Mouse (Mus musculus) CH12.LX (cell line): ENCODE measurements around the gene Cyp39a1. TPM values are rescaled to one million over a fixed set of nuclear protein-coding genes. Genes with fewer than 3 reads are reported as not detected.

Source experiments
- DNase-seq: peaks from one replicate; pipeline ENCODE4 v3.0.0-alpha.2; 2013; ENCODE audit errors: extremely low read depth
- H3K27ac ChIP-seq: 2 replicates; pipeline ENCODE4 v1.5.1; 2012; ENCODE audit warnings: low read depth, mild to moderate bottlenecking, control low read depth, moderate library complexity; ENCODE audit not compliant: insufficient read depth
- H3K27me3 ChIP-seq: replicated peaks from 2 replicates; pipeline ENCODE3; 2012; ENCODE audit warnings: inconsistent platforms
- H3K36me3 ChIP-seq, 2 experiments: replicated peaks in 1 of 2; 2 replicates each; pipeline versions ENCODE3 to v1.6.1; 2012; ENCODE audit warnings: inconsistent platforms in 1 of 2, low read length in 1 of 2, mild to moderate bottlenecking in 1 of 2, mixed read lengths in 1 of 2, moderate library complexity in 1 of 2; ENCODE audit not compliant: control insufficient read depth in 1 of 2, insufficient read depth in 1 of 2
- H3K4me1 ChIP-seq, 2 experiments: 2 replicates each; pipeline ENCODE4 v1.6.1; 2012; ENCODE audit warnings: inconsistent platforms in 1 of 2, moderate library complexity in 1 of 2; ENCODE audit not compliant: insufficient read depth in 2 of 2, control insufficient read depth in 1 of 2
- H3K4me2 ChIP-seq: 2 replicates; pipeline ENCODE4 v1.6.1; 2012; ENCODE audit warnings: low read depth, mild to moderate bottlenecking, control low read depth; ENCODE audit not compliant: poor library complexity, insufficient read depth, severe bottlenecking
- H3K4me3 ChIP-seq, 3 experiments: fragments of 150-350 bp in 1 of 3; sonication (generic) in 1 of 3; replicated peaks in 1 of 3; 2 replicates each; pipeline versions ENCODE3 to v1.5.1; 2011 to 2012; ENCODE audit warnings: low read depth in 2 of 3, low read length in 2 of 3, mild to moderate bottlenecking in 2 of 3, moderate library complexity in 2 of 3, control low read depth in 1 of 3, improper control_type of control experiment in 1 of 3, inconsistent platforms in 1 of 3, mixed read lengths in 1 of 3; ENCODE audit not compliant: poor library complexity in 1 of 3
- H3K79me2 ChIP-seq: replicated peaks from 2 replicates; pipeline ENCODE4 v1.6.1; 2012; ENCODE audit warnings: mild to moderate bottlenecking, moderate library complexity; ENCODE audit not compliant: control insufficient read depth, poor library complexity, insufficient read depth, severe bottlenecking; ENCODE audit errors: extremely low read depth
- H3K9ac ChIP-seq: 2 replicates; pipeline ENCODE4 v1.6.1; 2012; ENCODE audit warnings: low read depth, mild to moderate bottlenecking, control low read depth, moderate library complexity; ENCODE audit not compliant: insufficient read depth
- H3K9me3 ChIP-seq: replicated peaks from 2 replicates; pipeline ENCODE3; 2012; ENCODE audit warnings: low read length, inconsistent platforms, mixed read lengths
- BHLHE40 ChIP-seq: IDR thresholded peaks from 2 replicates; pipeline ENCODE4 v1.6.1; 2011; ENCODE audit warnings: mild to moderate bottlenecking, low read depth, low read length, improper control_type of control experiment
- E2F4 ChIP-seq: IDR thresholded peaks from 2 replicates; pipeline ENCODE4 v1.6.1; 2011; ENCODE audit warnings: low read depth, low read length, improper control_type of control experiment; ENCODE audit not compliant: insufficient replicate concordance
- ELF1 ChIP-seq: IDR thresholded peaks from 2 replicates; pipeline ENCODE4 v1.6.1; 2014; ENCODE audit warnings: low read depth, mild to moderate bottlenecking, inconsistent platforms, low read length, improper control_type of control experiment
- ETS1 ChIP-seq: conservative IDR thresholded peaks from 2 replicates; pipeline ENCODE4 v1.6.1; 2012; ENCODE audit warnings: low read depth, mild to moderate bottlenecking, inconsistent platforms, low read length, improper control_type of control experiment, moderate library complexity
- HCFC1 ChIP-seq: IDR thresholded peaks from 2 replicates; pipeline ENCODE4 v1.6.1; 2012; ENCODE audit warnings: low read depth, mild to moderate bottlenecking, inconsistent platforms, low read length, improper control_type of control experiment
- JUN ChIP-seq: IDR thresholded peaks from 2 replicates; pipeline ENCODE4 v1.6.1; 2011; ENCODE audit warnings: low read depth, mild to moderate bottlenecking, low read length, improper control_type of control experiment, moderate library complexity; ENCODE audit not compliant: insufficient read depth
- JUND ChIP-seq: conservative IDR thresholded peaks from 2 replicates; pipeline ENCODE4 v1.6.1; 2011; ENCODE audit warnings: low read depth, low read length, improper control_type of control experiment
- MAX ChIP-seq: IDR thresholded peaks from 2 replicates; pipeline ENCODE4 v1.6.1; 2011; ENCODE audit warnings: low read length, improper control_type of control experiment
- MEF2A ChIP-seq: IDR thresholded peaks from 2 replicates; pipeline ENCODE4 v1.6.1; 2014; ENCODE audit warnings: low read depth, mild to moderate bottlenecking, inconsistent platforms, low read length, improper control_type of control experiment, borderline replicate concordance
- MXI1 ChIP-seq: IDR thresholded peaks from 2 replicates; pipeline ENCODE4 v1.6.1; 2011; ENCODE audit warnings: mild to moderate bottlenecking, low read depth, low read length, improper control_type of control experiment
- NRF1 ChIP-seq: IDR thresholded peaks from 2 replicates; pipeline ENCODE4 v1.6.1; 2014; ENCODE audit warnings: low read depth, mild to moderate bottlenecking, inconsistent platforms, low read length, improper control_type of control experiment, moderate library complexity
- POLR2A ChIP-seq: IDR thresholded peaks from 2 replicates; pipeline ENCODE4 v1.6.1; 2011; ENCODE audit warnings: low read depth, mild to moderate bottlenecking, improper control_type of control experiment, low read length
- RCOR1 ChIP-seq: conservative IDR thresholded peaks from 2 replicates; pipeline ENCODE4 v1.6.1; 2012; ENCODE audit warnings: low read depth, mild to moderate bottlenecking, inconsistent platforms, low read length, improper control_type of control experiment
- TBP ChIP-seq: conservative IDR thresholded peaks from 2 replicates; pipeline ENCODE4 v1.6.1; 2011; ENCODE audit warnings: low read depth, low read length, improper control_type of control experiment
- TCF12 ChIP-seq: IDR thresholded peaks from 2 replicates; pipeline ENCODE4 v1.6.1; 2014; ENCODE audit warnings: low read depth, mild to moderate bottlenecking, inconsistent platforms, low read length, improper control_type of control experiment
- UBTF ChIP-seq: IDR thresholded peaks from 2 replicates; pipeline ENCODE4 v1.6.1; 2012; ENCODE audit warnings: low read depth, mild to moderate bottlenecking, inconsistent platforms, low read length, improper control_type of control experiment, moderate library complexity
- USF2 ChIP-seq: conservative IDR thresholded peaks from 2 replicates; pipeline ENCODE4 v1.6.1; 2011; ENCODE audit warnings: low read depth, low read length, improper control_type of control experiment
- ZC3H11A ChIP-seq: IDR thresholded peaks from 2 replicates; pipeline ENCODE4 v1.6.1; 2012; ENCODE audit warnings: low read depth, mild to moderate bottlenecking, inconsistent platforms, low read length, improper control_type of control experiment
- ZKSCAN1 ChIP-seq: IDR thresholded peaks from 2 replicates; pipeline ENCODE4 v1.6.1; 2012; ENCODE audit warnings: low read depth, inconsistent platforms, low read length, improper control_type of control experiment, borderline replicate concordance
- dilution Hi-C: fragments of 300-500 bp; cut with MboI; formaldehyde crosslinking; loops from 2 replicates; pipeline ENCODE4 v1.14.3; 2020; ENCODE audit warnings: low sequenced_read_pairs; ENCODE audit not compliant: extremely low pct_unique_long_range_greater_than_20kb, extremely low pct_ligation_motif_present
- in situ Hi-C: fragments of 300-500 bp; cut with MboI; formaldehyde crosslinking; loops from 3 replicates; pipeline ENCODE4 v1.14.3; 2019; ENCODE audit warnings: low sequenced_read_pairs, low pct_ligation_motif_present, low pct_unique_long_range_greater_than_20kb, mixed read lengths
- polyA plus RNA-seq: library from polyadenylated mRNA; unstranded; fragments of >175 nt; gene quantifications from 2 replicates; pipeline ENCODE4 v1.2.1, GENCODE M21; 2012; ENCODE audit warnings: low read depth; ENCODE audit not compliant: insufficient read length
- total RNA-seq, 2 experiments: library from RNA; depleted of rRNA; stranded (reverse); fragments of 300-350 nt in 1 of 2; fragments of >200 nt in 1 of 2; gene quantifications; 2 replicates each; pipeline ENCODE4 v1.2.3; 2012 to 2014

Cyp39a1 gene
- total and polyA plus RNA-seq, 3 experiments = 0.04 to 0.43 (median 0.16) TPM

DNA sequence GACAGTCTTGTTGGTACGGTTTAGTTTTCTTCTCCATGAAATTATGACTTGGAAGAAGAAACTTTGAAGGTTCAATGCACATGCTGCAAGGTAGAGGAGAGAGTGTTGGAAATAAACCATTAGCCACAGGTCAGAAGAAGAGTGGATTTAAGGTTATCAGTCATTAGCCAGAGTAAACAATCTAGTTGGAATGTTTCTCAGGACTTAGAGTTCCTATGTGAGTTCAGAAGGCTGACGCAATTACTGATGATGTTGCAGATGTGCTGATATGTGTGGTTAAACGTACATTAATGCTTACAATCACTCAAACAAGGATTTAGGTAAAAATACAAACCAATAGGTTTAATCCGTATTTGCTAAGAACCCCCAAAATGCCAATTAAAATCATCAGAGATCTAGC lies 4.7 kb downstream of the Cyp39a1 start:
- no peaks in the 10 kb centered on the region for H3K27me3 ChIP-seq
- no peak overlapping the region for H3K27ac ChIP-seq
- no peak overlapping the region for H3K4me3 ChIP-seq
- in situ Hi-C loops (no loop called here), dilution Hi-C loops (no loop called here)
- no peaks in the 10 kb centered on the region for H3K79me2 ChIP-seq
- peaks cover 0 to under 1% of the 10 kb centered on the region in 2 experiments; a peak in 1 of 4 replicates for H3K4me1 ChIP-seq
- H3K9me3 ChIP-seq = peaks cover 19% of the 10 kb centered on the region
- H3K36me3 ChIP-seq = no peaks in the 10 kb centered on the region
- H3K9ac ChIP-seq = no peak overlapping the region
- no peak overlapping the region for H3K4me2 ChIP-seq
- TF ChIP-seq USF2 = no peak
- TF ChIP-seq MEF2A = no peak
- no peak for TF ChIP-seq BHLHE40
- no peak for TF ChIP-seq NRF1
- no peak for TF ChIP-seq POLR2A
- no peak for TF ChIP-seq TCF12
- TF ChIP-seq TBP = no peak
- TF ChIP-seq ZKSCAN1 = no peak
- TF ChIP-seq MAX = no peak
- no peak for TF ChIP-seq ZC3H11A
- no peak for TF ChIP-seq ETS1
- no peak for TF ChIP-seq E2F4
- no peak for TF ChIP-seq HCFC1
- TF ChIP-seq JUN = no peak
- TF ChIP-seq, all 38 proteins: peak for 0
- no peak for DNase-seq

DNA sequence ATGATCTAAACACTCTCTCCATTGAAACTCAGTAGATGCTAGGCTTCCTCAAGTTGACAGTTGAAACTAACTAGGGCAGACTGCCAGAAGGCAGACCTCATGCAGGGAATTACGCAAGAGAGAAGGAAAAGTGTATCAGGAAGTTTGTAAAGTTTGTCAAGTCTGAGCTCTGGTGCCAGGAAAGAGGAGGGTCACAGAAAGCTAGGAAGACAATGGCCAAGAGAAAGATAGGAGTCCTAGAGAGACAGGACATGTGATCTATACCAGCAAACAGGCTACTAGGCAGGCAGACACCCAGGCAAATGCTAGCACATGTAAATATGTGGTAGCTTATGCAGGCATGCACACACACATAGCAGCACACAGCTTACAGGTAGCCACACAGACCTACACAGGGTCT lies 8.0 kb downstream of the Cyp39a1 start:
- Histone ChIP-seq H3K4me3 (no peak overlapping the region), H3K36me3 (no peaks in the 10 kb centered on the region), H3K79me2 (no peaks in the 10 kb centered on the region), H3K27ac (no peak overlapping the region), H3K4me1 (peaks cover 0 to 5% of the 10 kb centered on the region in 2 experiments; a peak in 1 of 4 replicates), H3K9ac (no peak overlapping the region), H3K27me3 (no peaks in the 10 kb centered on the region), H3K9me3 (peaks cover 27% of the 10 kb centered on the region), H3K4me2 (no peak overlapping the region)
- no peak for TF ChIP-seq POLR2A
- no peak for TF ChIP-seq RCOR1
- no peak for TF ChIP-seq MXI1
- TF ChIP-seq ELF1 = no peak
- no peak for TF ChIP-seq JUND
- TF ChIP-seq E2F4 = no peak
- no peak for TF ChIP-seq UBTF
- TF ChIP-seq TBP = no peak
- TF ChIP-seq ZKSCAN1 = no peak
- in situ Hi-C loops = no loop called here
- DNase-seq = no peak
- dilution Hi-C loops = no loop called here
